Mouse (Mus musculus) MEL-GATA-1-ER (cell line): ENCODE results near the gene Wnt9b.
"Not testable (repeated sequence)": the region's sequence is repeated elsewhere in the genome, so short reads cannot be mapped to it uniquely, and the experiment has no call there.

Experiments
- DNase-seq: peaks from one replicate; pipeline ENCODE4 v3.0.0-alpha.2; 2012; ENCODE audit warnings: low read depth; ENCODE audit errors: extremely low read depth

Wnt9b gene

DNA sequence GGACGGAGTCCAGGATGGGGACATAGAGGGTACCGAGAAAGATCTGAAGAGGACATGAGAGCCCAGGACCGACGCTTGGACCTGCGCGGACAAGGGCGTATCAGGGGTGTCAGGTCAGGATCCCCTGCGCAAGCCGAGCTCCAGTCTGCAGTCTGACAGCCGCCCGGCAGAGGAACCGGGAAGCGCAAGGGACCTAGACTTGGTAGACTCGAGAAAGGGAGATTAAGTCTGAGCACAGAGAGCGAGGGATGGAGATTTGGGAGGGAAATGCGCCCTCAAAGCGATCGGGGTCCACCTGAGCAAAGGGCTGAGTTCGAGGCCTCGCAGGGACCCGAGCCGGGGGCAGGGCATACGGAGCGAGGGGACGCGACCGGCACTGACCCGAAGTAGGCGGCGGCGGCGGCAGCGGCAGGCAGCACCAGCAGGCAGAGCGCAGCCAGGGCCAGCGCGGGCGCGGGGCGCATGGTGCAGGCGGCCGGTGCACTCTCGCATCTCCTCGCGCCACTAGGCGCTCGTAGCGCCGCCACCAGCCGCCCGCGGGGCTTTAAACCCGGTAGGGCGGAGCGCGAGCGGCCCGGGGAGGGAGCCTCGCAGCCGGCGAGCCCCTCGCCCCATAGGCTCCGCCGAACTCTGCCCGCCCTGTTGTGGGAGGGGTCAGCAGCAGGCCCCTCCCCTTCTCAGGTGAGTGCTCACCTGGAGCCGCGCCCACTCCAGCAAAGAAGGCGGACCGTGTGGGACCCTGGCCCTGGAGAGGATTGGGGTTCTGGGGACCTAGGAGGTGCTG lies at the start of gene Wnt9b:
Gene Wnt9b (minus strand): TSS at position 516 of the 784 bp plus-strand sequence.
- DNase-seq: no peak

DNA sequence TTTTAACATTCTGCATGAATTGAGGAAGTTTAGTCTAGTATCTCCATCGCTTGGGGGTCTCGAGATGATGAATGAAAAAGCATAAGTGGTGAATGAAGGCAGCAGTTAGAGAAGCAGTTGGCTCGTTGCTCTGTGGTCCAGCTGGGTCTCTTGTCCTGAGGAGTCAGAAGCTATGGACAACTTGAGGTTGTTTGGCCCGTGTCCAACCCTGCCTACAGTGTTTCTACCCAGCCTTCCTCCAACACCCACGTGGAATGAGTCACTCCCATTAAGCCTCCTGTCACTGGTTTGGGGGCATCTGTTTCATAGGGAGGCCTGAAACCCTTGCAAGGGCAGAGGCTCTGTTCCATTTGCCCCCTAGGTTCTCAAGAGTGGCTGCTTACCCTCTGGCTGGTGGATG lies 40.3 kb upstream of the Wnt9b start:
- no peak for DNase-seq

DNA sequence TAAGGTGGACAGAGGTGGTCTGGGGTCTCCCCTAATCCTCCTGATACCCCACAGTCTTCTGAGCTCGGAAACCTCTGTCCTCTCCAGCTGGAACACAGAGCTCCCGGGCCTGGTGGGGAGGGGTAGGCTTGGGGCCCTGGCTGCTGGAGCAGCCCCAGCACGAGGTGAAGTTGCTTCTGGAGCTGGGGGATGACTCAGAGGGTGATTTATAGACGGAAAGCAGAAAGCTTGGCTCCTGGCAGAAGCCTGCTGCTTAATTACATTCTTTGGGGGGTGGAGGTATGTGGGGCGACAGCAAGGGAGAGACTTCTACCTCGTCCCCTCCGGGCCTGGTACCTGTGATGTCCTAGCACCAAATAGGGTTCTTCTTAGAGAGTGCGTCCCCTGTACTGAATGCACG lies 30.5 kb upstream of the Wnt9b start:
- DNase-seq: no peak

DNA sequence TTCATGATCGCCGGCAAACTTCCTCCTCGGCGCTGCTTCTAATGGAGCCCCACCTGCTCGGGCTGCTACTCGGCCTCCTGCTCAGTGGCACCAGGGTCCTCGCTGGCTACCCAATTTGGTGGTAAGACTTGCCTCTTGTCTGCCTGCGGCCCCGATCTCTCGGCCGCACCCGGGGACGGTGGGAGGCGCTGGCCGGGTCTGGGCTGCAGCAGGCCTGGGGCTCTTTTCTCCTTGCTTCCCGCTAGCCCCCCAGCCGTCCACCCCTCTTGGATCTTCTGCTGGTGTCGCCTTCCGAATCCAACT lies 24.6 kb upstream of the Wnt9b start:
- no peak for DNase-seq

DNA sequence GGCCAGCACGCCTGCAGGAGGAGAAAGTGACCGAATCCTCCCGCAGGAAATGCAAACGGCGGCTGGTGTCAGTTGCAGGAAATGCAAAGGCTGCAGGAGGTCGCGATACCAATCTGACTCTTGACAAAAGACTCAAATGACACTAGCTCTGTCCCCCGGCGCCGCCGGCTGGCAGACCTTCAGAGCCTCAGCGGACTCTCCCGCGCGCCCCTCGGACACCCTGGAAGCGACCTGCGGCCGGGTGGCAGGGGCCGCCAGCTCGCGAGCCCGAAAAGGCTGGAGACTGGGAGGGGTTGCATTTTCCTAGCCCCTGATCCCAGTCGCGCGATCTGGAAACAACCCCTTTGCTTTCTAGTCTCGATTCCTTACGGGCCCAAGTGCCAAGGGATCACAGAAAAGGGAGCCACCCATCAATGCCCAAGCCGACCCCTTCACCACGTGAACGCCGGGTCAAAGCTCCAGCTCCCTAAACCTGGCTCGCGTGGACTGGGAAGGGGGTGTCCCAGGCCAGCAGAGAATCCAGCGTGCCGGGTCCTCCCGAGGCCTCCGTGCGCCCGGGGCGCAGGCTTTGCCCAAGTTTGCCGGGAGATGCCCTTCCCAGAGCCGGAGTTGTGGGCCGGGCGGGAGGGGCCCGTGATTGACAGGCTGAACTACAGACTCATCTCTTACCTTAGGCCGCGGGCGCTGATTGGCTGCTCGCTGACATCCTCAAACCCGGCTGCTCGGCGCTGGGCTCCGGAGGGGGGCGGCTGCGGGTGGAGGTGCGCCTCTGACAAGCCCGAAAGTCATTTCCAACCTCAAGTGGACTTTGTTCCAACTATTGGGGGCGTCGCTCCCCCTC lies 24.0 kb upstream of the Wnt9b start, which contains the start of gene Wnt3:
Gene Wnt3 (plus strand): TSS at position 764 of the 841 bp plus-strand sequence.
- DNase-seq: no peak

DNA sequence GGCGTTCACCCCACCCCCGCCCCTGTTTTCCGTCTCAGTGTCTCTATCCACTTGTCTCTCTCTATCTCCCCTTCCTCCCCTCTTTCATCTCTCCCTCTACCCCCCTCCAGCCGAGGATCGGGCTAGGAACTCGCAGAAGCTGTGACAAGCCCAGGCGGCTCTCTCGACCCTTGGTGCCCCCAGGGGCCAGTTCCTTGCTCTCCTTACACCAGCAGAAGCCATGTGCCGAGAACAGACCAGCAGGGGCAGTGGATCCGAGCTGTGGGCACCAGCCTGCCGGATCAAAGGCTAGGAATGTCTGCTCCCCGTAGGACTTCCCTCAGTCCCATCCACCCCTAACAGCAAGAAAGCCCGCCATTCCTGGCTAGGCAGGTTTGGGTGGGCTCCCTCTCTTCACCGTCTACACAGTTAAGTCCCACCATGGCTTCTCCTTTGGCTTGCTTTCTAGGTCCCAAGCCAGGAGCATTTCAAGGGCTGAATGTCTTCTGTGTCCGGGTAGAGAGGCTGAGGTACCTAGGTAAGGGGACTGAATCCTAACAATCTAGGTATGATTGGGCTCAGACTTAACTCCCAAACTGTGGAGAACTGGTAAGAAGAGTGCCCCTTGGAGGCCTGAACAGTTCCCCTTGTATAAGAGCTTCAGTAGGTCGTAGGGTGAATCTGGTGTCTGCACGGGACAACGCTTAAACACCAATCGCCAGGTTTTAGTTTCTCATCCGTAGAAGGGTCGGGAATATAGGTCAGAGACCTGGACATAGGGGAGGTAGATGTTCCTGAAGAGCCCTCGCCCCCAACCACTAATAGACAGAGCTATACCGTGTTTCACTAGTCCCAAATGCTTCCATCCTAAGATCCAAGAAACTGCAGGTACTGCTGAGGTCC lies 23.1 kb upstream of the Wnt9b start:
- no peak for DNase-seq

DNA sequence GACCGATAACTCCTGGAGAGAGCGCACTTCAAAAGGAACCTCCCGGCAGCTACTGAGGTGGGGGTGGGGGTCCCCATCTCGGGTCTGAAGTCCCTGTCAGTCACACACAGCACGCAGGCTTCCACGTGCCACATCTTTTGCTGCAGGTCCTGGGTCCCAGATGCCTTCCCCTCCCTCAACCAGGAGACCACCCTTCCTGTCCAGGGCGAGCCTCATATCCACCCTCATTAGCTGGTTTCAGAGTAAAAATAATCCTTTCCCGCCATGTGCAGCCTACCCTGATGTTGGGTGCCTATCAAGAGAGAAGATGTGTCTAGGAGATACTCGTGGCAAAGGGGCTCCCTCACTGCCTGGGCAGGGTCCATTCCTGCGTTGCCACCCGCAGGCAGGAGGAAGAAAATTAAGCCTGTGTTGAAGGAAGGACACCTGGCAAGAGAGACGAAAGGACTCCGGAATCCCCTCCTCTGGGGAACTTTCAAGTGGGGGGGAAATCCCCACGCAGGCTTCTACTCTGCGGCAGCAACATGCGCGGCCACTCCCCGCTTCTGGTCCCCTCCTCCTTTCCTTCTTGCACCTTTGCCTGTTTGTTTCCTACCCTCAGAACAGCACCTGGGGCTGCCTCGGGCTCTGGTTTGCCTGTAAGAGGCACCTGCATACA lies 21.7 kb upstream of the Wnt9b start:
- no peak for DNase-seq

DNA sequence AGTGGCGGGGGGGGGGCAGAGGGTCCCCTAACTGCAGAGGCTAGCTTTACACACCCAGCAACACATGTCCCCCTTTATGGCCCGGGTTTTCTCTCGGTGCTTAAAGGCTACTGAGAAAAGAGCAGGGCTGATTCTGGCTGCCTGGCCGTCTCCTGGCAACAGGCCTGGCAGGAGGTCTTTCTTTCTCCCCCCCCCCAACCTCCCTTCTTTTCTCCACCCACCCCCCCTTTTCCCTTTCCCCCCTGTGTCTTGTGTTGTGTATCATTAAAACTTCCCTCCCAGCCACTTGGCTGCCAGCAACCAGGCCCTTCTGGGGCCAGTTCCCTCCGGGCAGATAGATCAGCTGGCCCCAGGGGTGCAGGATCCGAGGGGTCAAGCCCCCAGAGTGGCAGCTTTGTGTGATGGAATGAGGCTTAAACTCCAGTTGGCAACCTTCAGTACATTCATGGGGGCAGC lies 16.0 kb upstream of the Wnt9b start:
- DNase-seq: no peak

DNA sequence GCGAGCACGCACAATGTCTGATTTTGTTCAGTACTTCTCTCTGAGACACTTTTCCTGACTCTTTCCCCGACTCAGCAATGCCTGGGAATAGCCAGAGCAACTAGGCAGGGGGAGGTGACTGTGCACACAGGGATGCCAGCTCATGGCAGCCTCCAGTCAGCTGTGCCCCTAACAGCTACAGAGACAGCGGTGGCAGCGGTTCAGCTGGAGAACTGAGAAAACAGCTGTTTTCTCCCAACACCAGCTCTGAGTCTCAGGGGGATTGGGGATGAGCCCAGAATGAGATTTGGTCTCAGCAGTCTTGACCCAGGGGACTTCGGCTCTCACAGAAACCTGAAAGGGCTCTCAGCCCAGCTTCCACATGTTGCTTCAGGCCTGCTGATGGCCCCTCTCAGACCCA lies 15.0 kb upstream of the Wnt9b start:
- no peak for DNase-seq

DNA sequence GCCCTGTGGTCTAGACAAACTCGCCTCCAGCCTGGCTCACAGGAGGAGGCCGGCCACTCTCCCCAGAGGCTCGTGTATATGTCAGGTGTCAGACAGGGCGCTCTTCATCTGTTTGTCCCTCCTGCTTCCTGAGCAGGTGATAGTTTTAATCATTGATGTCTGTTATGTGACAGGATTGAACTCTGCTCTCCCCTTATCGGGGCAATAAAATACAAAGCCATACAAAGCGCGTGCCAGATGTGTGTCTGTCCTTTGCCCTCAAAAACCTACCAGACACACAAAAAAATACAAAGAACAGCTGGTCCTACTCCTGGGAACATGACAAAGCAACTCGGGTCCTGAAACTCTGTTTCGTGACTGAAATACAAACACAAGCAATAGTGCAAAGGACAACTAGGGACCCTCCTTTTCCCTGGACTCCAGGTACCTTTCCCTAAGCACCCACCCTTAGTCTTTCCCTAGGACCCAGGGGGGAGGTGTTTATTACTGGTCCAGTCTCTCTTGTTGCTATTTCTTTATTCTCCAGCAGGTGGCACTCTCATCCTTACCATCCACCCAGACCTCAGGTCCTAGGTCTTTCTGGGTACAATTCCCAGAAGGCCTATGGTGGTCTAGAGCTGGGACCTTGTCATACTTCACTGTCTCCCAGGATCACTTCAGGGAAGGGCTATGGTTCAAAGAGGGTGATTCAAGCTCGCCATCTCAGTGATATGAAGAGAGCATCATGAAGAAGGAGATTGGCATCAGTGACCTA lies 14.0 kb upstream of the Wnt9b start:
- peak; percentile 17 for DNase-seq

DNA sequence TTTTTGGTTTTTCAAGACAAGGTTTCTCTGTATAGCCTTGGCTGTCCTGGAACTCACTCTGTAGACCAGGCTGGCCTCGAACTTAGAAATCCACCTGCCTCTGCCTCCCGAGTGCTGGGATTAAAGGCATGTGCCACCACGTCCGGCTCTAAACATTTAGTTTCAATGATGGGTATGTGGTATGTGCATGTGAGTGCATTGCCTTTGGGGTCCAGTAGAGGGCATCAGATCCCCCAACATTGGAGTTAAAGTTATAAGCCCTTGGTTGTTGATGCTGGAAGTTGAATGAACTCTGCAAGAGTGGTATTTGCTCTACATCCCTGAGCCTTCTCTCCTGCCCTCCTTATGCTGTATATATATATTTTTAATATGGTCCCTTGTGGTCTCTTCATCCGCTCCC lies 11.3 kb upstream of the Wnt9b start:
- not testable (repeated sequence) for DNase-seq

DNA sequence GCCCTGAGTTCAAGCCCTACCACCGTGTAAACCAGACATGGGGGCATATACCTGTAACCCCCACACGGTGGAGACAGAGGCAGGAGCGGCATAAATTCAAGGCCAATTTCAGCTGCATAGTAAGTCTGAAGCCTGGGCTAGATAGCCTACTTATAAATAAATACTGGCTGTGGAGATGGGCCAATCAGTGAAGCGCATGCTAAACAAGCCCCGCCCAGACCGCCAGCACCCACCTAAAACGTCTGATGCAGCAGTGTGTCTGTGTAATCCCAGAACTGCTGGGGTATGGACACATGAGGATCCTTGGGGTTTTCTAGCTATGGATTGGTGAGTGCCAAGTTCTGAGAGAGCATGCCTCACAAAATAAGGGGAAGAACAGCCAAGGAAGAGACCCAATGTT lies 10.5 kb upstream of the Wnt9b start:
- DNase-seq: no peak

DNA sequence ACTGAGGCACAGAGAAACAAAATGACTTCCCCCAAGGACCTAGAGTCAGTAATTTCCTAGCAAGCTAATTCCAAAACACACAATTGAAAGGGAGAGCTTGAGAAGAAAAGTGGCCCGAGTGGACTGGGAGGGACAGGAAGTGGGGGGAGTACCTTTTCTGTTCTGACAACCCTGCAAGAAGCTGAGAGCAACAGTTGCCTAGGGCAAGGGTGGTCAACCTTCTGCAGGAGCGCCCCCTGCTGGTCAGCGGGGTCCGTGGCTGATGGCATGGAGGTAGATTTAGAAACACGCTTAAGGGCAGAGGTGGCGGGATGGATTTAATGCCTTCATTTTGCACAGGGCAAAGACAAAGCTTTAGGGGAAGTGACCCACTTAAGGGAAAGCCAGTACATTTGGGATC lies 9.1 kb upstream of the Wnt9b start:
- peak; percentile 41 for DNase-seq

DNA sequence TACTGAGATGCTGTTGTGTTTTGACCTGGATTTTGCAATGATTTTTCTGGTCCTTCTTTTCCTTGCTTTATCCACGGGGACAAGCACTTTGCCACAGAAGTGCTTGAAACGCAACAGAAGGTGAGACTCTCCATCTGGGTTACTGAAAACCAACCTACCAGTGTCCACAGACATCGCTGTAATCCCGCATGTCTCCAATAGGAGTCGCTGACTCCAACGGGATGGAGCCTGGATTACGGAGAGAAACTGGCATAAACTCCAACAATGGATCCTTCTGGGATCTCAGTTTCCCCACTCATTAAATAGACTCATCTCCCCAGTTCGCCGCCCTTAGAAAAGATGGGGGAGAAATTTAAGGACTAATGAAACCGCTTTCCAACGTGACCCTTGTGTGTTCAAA lies 8.4 kb upstream of the Wnt9b start:
- DNase-seq: no peak

DNA sequence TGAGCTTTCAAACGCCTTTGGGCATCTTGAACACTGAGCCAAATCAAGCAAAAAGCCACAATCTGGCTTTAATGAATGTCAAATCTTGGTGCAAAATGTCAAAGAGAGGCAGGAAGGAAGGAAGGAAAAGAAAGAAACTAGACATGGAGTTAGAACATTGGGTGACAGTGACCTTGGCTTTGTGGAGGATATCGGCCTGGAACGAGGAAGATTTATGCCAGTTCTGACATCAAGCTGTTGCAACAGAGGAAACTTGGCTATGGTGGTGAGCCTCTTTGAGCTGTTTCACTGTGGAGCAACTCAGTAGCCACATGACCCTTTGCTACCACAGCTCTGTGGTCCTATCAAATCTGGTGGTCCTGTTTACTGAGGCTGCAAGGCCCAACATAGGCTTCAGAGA lies 991 bp upstream of the Wnt9b start:
- no peak for DNase-seq

DNA sequence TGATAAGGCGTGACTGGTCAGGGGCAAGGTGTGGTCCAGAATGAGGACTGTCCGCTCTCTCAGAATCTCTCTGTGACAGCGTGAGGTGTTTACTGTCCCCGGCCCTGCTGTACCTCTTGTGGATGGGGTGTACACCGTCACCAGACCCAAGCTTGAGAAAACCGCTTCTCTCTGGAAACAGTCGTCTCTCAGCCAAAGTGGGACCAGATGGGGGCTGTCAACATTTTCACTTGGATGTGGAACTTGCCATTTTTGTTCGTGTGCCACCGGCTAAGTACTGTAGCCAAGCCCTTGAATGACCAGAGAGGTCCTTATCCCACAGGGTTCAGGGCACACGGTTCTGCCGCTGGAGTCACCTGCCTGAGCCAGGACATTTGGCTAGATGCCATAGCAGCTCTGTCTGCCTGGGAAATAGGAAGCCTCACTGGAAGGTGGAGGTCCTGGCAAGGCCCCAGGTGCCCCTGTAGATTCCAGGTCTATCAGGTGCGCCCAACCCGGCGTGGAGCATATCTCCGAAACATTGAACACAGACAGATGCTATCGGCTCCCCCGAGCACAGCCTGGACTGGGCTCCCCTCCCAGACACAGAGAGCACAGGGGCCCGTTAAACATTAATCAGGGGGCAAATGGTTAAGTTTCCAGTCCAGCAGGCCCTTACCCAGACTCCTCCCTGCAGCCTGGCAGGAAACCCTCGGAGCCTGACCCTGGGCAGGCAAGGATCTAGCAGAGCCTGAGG lies 14.4 kb downstream of the Wnt9b start:
- DNase-seq: no peak

DNA sequence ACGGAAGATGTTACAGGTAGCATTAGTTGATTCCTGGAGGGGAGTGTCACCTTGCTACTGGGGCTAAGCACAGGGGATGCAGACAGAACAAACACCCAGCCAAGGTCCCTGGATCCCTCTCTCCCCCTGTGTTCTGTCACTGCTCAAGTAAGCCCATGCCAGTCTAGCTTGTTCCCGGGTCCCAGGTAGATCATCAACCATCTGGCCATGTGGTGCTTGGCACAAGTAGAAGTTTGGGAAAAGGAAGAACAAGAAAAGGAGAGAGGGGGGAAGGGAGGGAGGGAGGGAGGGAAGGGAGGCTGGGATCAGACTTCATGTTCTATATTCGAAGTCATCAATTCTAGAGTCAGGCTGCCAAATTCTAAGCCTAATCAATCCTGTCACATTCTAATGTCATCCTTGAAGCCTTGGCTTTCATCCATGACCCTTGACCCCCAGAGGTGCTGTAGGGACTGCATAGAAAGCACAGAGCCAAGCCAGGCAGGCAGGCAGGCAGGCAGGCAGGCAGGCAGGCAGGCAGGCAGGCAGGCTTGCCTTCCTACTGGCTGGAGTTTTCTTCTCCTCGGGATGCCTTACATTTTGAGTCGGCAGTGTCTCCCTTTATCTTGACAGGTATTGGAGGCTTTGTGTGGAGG lies 15.1 kb downstream of the Wnt9b start:
- no peak for DNase-seq

DNA sequence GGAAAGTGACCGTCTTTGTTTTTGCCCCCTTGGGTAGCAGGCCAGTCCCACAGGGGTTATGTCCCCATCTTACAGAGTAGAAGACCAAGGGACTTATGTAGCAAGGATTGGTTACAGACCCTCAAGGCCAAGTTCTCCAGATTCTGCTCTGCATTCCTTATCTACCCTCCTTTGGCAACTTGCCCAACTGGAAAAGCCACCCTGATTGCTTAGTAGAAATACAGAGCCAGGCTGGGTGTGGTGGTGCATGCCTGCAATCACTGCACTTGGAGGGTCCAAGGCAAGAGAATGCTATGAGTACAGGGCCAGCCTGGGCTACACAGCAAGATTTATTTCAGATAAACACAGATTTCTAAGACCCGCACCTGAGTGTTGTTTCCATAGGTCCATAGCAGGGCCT lies 15.7 kb downstream of the Wnt9b start:
- DNase-seq: no peak

DNA sequence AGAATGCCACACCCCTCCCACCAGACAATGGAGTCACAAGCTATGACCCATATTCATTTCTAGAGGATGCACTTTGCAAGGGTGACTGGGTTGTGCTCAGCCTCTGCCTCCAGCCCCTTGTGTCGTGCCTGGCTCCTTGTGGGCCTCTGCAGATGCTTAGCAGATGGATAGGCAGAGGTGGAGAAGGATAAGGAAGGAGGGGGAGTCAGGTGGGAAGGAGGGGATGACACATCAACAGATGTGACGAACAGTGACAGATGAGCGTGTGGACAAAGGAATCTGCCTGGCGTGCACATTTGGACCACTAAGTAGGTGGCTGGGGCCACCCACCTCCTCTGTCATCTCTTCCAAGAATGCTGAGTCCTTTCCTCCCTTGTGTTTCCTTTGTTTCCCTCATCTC lies 16.6 kb downstream of the Wnt9b start:
- DNase-seq: no peak
